Mouse (Mus musculus) right cerebral cortex, adult 18-20 months (tissue): ENCODE results near the gene Fam155a.
A peak's percentile ranks its signal among the peaks of the same experiment; 100 is the strongest.

Source experiments
- DNase-seq: peaks from one replicate; pipeline ENCODE4 v3.0.0; 2022; ENCODE audit warnings: mixed read lengths

Gene Fam155a

GRCm38 (mm10) chr8:9161606-9162005 lies 609.4 kb downstream of the Fam155a start:
- no peak for DNase-seq

- no peak for DNase-seq
Measured at GRCm38 (mm10) chr8:9159322-9159721, 611.6 kb downstream of the Fam155a start.

- peak; percentile 18 for DNase-seq
Measured at GRCm38 (mm10) chr8:9158652-9159051, 612.3 kb downstream of the Fam155a start.

GRCm38 (mm10) chr8:9157141-9157781 lies 613.7 kb downstream of the Fam155a start:
- no peak for DNase-seq
